Mouse (Mus musculus): ENCODE results near the gene Pitpnm2.

DNA sequence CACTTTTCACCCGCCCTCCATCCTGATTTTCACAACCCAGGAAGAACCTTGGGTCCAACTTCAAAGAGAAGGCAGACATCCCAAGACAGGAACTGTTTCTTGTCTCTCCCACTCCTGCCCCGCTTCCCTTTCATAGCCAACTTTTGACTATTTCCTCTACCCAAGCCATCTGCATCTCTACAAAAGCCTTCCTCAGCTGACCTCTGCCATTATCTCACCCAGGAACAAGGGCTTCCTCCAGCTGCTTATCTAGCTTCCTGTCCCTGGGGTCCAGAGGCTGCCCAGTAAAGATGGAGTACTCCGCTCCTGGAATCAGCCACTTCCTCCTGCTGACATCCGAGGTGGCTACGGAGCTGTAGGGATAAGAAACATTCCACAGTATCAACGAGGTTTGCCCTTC, 17.3 kb upstream of the Pitpnm2 start:
- no peak for TF ChIP-seq CTCF (IDR thresholded peaks at IDR 0.05; ENCODE audit: low read depth, low read length)
- TF ChIP-seq POLR2A (IDR thresholded peaks at IDR 0.05; ENCODE audit: extremely low read depth, insufficient read depth, low read length), result no peak
